Mouse (Mus musculus) limb, embryonic 14.5 days (tissue): ENCODE measurements at regions not wholly inside any gene's neighbourhood (a gene's known extent, or its start where the extent isn't known, plus 50 kb on each side); places are given as distances from the start of the nearest gene placed in this dataset.

Source experiments
- ATAC-seq: fragments of 200-750 bp; cut with Nextera tagmentation; 2 replicates; pipeline ENCODE4 v1.8.0; 2017; ENCODE audit warnings: low read depth, moderate number of reproducible peaks, moderate TSS enrichment; ENCODE audit not compliant: low FRiP score
- DNase-seq: peaks from one replicate; pipeline ENCODE4 v3.0.0-alpha.2; 2015; ENCODE audit warnings: low spot score
- H3K27ac ChIP-seq: fragments of 300-500 bp; sonication (generic); replicated peaks from 2 replicates; pipeline ENCODE4 v1.5.1; 2014; ENCODE audit warnings: low read depth, mild to moderate bottlenecking, low read length, moderate library complexity, mixed read lengths
- H3K27me3 ChIP-seq: fragments of 300-500 bp; sonication (generic); 2 replicates; pipeline ENCODE4 v1.6.1; 2014; ENCODE audit warnings: low read length, mixed read lengths; ENCODE audit not compliant: control insufficient read depth, insufficient read depth
- H3K36me3 ChIP-seq: fragments of 300-500 bp; sonication (generic); 2 replicates; pipeline ENCODE4 v1.6.1; 2014; ENCODE audit warnings: mild to moderate bottlenecking, low read length, moderate library complexity, mixed read lengths; ENCODE audit not compliant: control insufficient read depth, insufficient read depth
- H3K4me1 ChIP-seq: fragments of 300-500 bp; sonication (generic); 2 replicates; pipeline ENCODE4 v1.6.1; 2014; ENCODE audit warnings: antibody characterized with exemption, low read length, mixed read lengths; ENCODE audit not compliant: control insufficient read depth, insufficient read depth
- H3K4me2 ChIP-seq: fragments of 300-500 bp; sonication (generic); replicated peaks from 2 replicates; pipeline ENCODE4 v1.6.1; 2014; ENCODE audit warnings: low read depth, mild to moderate bottlenecking, low read length, moderate library complexity; ENCODE audit not compliant: severe bottlenecking
- H3K4me3 ChIP-seq: fragments of 300-500 bp; sonication (generic); replicated peaks from 2 replicates; pipeline ENCODE4 v1.5.1; 2014; ENCODE audit warnings: low read length
- H3K9ac ChIP-seq: fragments of 300-500 bp; sonication (generic); 2 replicates; pipeline ENCODE4 v1.6.1; 2014; ENCODE audit warnings: mild to moderate bottlenecking, low read depth, low read length, moderate library complexity; ENCODE audit not compliant: severe bottlenecking
- H3K9me3 ChIP-seq: fragments of 300-500 bp; sonication (generic); 2 replicates; pipeline ENCODE4 v1.6.1; 2016; ENCODE audit warnings: low read length; ENCODE audit not compliant: control insufficient read depth
- POLR2A ChIP-seq: fragments of 200-500 bp; IDR thresholded peaks from 2 replicates; pipeline ENCODE4 v1.8.0; 2012; ENCODE audit warnings: inconsistent platforms, mild to moderate bottlenecking, moderate library complexity, borderline replicate concordance; ENCODE audit not compliant: insufficient read depth, insufficient read length; ENCODE audit errors: extremely low read depth
- WGBS: fragments of 180-500 bp; shearing (Covaris S2); extraction: QIAGEN DNeasy Blood & Tissue Kit; methylation state at CpG from one replicate; pipeline ENCODE4 v1.1.7; 2014; 5-methylcytosine and 5-hydroxymethylcytosine counted together

DNA sequence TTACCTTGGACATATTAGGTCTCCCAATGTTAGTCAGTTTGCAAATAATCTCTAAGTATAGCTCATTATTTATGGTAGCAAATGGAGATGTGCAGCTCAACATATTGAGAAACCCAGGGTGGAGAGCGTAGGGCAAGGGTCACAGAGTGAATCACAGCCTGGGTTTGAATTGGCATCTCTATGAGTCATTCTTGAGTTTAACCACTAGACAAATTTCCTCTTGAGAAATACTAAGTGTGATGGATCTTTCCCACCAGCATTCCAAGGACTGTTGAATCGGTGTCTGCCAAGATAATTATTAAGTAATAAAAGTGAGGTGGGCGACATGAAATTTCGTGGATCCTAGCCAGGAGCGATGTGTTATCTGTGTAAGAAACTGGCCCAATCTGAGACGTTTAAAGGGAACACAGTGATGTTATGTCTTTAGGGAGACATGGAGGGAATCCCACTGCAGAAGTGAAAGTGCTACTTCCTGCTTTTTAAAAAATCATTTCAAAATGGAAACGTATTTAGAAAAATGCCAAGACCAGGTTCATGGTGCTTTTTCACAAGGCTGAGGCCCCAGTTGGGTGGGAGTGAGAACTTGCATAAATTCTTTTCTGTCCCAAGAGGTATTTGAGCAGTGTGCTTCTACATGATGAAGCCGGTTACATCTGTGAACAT, 251.3 kb upstream of the Ptger4 start:
- Histone ChIP-seq H3K9me3 (no peaks in the 10 kb centered on the region), H3K9ac (no peak overlapping the region), H3K4me2 (no peak overlapping the region), H3K27me3 (no peaks in the 10 kb centered on the region), H3K36me3 (no peaks in the 10 kb centered on the region), H3K4me1 (no peaks in the 10 kb centered on the region), H3K4me3 (no peak overlapping the region), H3K27ac (no peak overlapping the region)
- ATAC-seq (no peak), DNase-seq (no peak)
- WGBS: 78% methylated on average over 8 of the region's 8 CpGs
- TF ChIP-seq POLR2A: no peak

- Histone ChIP-seq H3K36me3 (no peaks in the 10 kb centered on the region), H3K27me3 (no peaks in the 10 kb centered on the region), H3K27ac (no peak overlapping the region), H3K4me1 (no peaks in the 10 kb centered on the region), H3K9ac (no peak overlapping the region), H3K4me2 (no peak overlapping the region), H3K9me3 (no peaks in the 10 kb centered on the region), H3K4me3 (no peak overlapping the region)
- ATAC-seq: no peak
- TF ChIP-seq POLR2A: no peak
- DNase-seq: no peak
- WGBS: 87% methylated on average over 2 of the region's 2 CpGs
Measured at GRCm38 (mm10) chr15:5495954-5496353, 252.0 kb upstream of the Ptger4 start.

DNA sequence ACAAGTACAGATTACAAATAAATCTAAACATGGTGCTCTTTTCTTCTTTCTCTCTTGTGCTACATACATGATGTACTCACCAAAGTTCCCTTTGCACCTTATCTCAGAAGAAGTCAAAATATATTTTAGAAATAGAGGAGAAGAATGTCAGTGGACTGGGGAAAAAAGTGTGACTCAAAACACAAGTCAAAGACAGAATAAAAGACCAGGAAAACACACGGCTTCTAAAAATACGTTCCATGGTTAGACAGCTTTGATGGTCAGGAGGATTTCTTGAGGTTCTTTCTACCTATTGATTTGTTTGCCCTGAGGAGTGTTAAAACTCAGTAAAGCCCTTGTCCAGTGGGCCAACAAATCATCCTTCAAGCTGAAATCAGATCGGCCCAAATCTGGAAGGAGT, 260.5 kb upstream of the Ptger4 start:
- no peak for DNase-seq
- Histone ChIP-seq H3K4me3 (no peak overlapping the region), H3K4me1 (no peaks in the 10 kb centered on the region), H3K9ac (no peak overlapping the region), H3K27me3 (no peaks in the 10 kb centered on the region), H3K27ac (no peak overlapping the region), H3K36me3 (no peaks in the 10 kb centered on the region), H3K4me2 (no peak overlapping the region), H3K9me3 (no peaks in the 10 kb centered on the region)
- no peak for ATAC-seq
- 77% methylated on average over 3 of the region's 3 CpGs for WGBS
- no peak for TF ChIP-seq POLR2A

DNA sequence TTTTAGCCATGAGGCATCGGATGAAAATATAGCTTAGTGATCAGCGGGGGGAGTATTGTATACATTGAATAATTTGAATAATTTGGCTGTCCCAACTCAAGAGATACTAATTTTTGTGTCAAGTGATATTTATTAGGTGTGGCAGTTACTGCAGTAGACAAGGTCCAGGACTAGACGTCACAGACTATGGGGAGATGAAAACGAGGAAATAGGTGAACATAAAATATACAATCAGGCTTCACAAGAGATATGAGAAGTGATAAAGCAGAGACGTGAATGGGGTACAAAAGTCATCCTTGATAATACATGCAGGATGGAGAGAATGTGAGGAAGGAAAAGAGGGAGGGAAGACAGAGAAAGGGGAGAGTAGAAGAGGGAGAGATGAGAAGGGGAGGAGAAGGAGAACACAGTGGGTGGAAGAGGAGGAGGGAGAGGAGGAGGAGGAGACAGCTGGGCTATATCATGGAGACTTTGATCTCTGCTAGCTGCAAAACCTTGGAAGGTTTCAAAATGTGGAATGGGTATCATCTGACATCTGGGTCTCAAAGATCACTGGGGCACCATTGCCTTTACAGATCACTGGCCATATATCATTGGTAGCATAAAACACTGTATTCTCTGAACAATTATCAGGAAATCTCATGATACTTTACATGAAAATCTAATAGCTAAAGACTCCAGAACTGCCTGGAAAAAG, 263.0 kb upstream of the Ptger4 start:
- H3K9me3 ChIP-seq: no peaks in the 10 kb centered on the region
- no peak overlapping the region for H3K4me3 ChIP-seq
- no peak for ATAC-seq
- no peaks in the 10 kb centered on the region for H3K36me3 ChIP-seq
- no peak overlapping the region for H3K9ac ChIP-seq
- H3K4me2 ChIP-seq: no peak overlapping the region
- DNase-seq: no peak
- 74% methylated on average over 5 of the region's 5 CpGs for WGBS
- H3K4me1 ChIP-seq: no peaks in the 10 kb centered on the region
- no peaks in the 10 kb centered on the region for H3K27me3 ChIP-seq
- H3K27ac ChIP-seq: no peak overlapping the region
- no peak for TF ChIP-seq POLR2A

DNA sequence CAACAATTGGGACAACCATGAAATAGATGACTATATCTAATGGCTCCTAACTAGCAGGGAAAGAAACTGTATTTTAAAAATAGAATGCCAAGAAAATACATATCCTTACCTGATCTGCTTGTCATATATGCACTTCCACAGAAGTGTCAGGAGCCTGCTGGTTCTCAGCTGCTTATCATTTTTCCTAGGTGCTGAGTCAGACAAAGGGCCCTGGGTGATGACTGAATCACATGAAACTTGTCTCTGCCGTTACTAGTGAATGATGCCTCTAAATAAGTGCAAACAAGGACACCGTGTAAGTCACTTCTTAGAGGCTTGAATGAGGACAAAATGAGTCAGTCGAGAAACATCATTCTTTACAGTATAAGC, 263.5 kb upstream of the Ptger4 start:
- Histone ChIP-seq H3K27ac (no peak overlapping the region), H3K4me3 (no peak overlapping the region), H3K36me3 (no peaks in the 10 kb centered on the region), H3K27me3 (no peaks in the 10 kb centered on the region), H3K4me1 (no peaks in the 10 kb centered on the region), H3K4me2 (no peak overlapping the region), H3K9ac (no peak overlapping the region), H3K9me3 (no peaks in the 10 kb centered on the region)
- DNase-seq (no peak), ATAC-seq (no peak)
- WGBS: 78% methylated on average over 3 of the region's 3 CpGs
- TF ChIP-seq POLR2A: no peak
